Mouse (Mus musculus) brain, embryonic 14.5 days (tissue): ENCODE measurements around the gene Tfr2.

Experiments used
- CTCF ChIP-seq: fragments of 200-500 bp; IDR thresholded peaks from 2 replicates; pipeline ENCODE4 v1.5.1; 2012; ENCODE audit warnings: inconsistent platforms, mild to moderate bottlenecking, moderate library complexity, borderline replicate concordance; ENCODE audit not compliant: insufficient read depth, insufficient read length; ENCODE audit errors: extremely low read depth
- POLR2A ChIP-seq: fragments of 200-500 bp; IDR thresholded peaks from 2 replicates; pipeline ENCODE4 v1.6.1; 2012; ENCODE audit warnings: mild to moderate bottlenecking, inconsistent platforms, borderline replicate concordance; ENCODE audit not compliant: poor library complexity, insufficient read depth, insufficient read length, severe bottlenecking; ENCODE audit errors: extremely low read depth

DNA sequence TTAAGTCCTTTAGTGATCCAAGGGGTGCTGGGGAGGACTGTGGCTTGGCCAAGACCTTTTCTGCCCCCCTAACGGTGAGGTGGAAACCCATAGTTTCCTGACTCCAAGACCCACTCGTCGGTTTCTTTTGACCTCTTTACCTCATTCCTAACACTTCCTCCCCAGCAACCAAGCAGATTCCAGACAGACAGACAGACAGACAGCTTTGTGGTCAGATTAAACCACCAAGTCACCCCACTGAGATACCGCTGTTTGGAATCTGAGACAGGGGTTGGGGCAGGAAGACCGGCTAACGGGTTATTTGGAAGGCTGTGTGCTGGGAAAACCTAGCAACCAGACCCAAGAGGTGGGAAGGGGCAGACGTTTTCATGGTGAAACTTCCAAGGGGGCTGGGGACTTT lies 541 bp downstream of the Tfr2 start:
- TF ChIP-seq CTCF = no peak
- no peak for TF ChIP-seq POLR2A
